Mouse (Mus musculus) hindbrain, embryonic 16.5 days (tissue): ENCODE measurements at regions not wholly inside any gene's neighbourhood (a gene's known extent, or its start where the extent isn't known, plus 50 kb on each side); places are given as distances from the start of the nearest gene placed in this dataset.

ENCODE experiments used
- ATAC-seq: fragments of 200-750 bp; cut with Nextera tagmentation; 2 replicates; pipeline ENCODE4 v1.8.0; 2017; ENCODE audit warnings: moderate TSS enrichment, moderate library complexity
- H3K27ac ChIP-seq: fragments of 300-500 bp; sonication (generic); 2 replicates; pipeline ENCODE4 v1.5.1; 2014; ENCODE audit warnings: low read depth, mild to moderate bottlenecking, control low read depth, low read length, moderate library complexity
- H3K27me3 ChIP-seq: fragments of 300-500 bp; sonication (generic); replicated peaks from 2 replicates; pipeline ENCODE4 v1.6.1; 2014; ENCODE audit warnings: low read length; ENCODE audit not compliant: control insufficient read depth, insufficient read depth
- H3K36me3 ChIP-seq: fragments of 300-500 bp; sonication (generic); 2 replicates; pipeline ENCODE4 v1.6.1; 2014; ENCODE audit warnings: mild to moderate bottlenecking, low read length, moderate library complexity, mixed read lengths; ENCODE audit not compliant: control insufficient read depth, insufficient read depth
- H3K4me1 ChIP-seq: fragments of 300-500 bp; sonication (generic); 2 replicates; pipeline ENCODE4 v1.6.1; 2014; ENCODE audit warnings: low read depth, low read length; ENCODE audit not compliant: control insufficient read depth, insufficient read depth
- H3K4me2 ChIP-seq: fragments of 300-500 bp; sonication (generic); 2 replicates; pipeline ENCODE4 v1.6.1; 2014; ENCODE audit warnings: mild to moderate bottlenecking, low read length, control low read depth, moderate library complexity
- H3K4me3 ChIP-seq: fragments of 300-500 bp; sonication (generic); 2 replicates; pipeline ENCODE4 v1.5.1; 2014; ENCODE audit warnings: mild to moderate bottlenecking, low read length, control low read depth, moderate library complexity
- H3K9ac ChIP-seq: fragments of 300-500 bp; sonication (generic); 2 replicates; pipeline ENCODE4 v1.6.1; 2014; ENCODE audit warnings: low read depth, mild to moderate bottlenecking, control low read depth, low read length, moderate library complexity
- H3K9me3 ChIP-seq: fragments of 300-500 bp; sonication (generic); 2 replicates; pipeline ENCODE4 v1.6.1; 2014; ENCODE audit warnings: mild to moderate bottlenecking, low read length, moderate library complexity; ENCODE audit not compliant: control insufficient read depth
- WGBS: fragments of 180-500 bp; shearing (Covaris S2); extraction: QIAGEN DNeasy Blood & Tissue Kit; methylation state at CpG from one replicate; pipeline ENCODE4 v1.1.7; 2014; 5-methylcytosine and 5-hydroxymethylcytosine counted together

DNA sequence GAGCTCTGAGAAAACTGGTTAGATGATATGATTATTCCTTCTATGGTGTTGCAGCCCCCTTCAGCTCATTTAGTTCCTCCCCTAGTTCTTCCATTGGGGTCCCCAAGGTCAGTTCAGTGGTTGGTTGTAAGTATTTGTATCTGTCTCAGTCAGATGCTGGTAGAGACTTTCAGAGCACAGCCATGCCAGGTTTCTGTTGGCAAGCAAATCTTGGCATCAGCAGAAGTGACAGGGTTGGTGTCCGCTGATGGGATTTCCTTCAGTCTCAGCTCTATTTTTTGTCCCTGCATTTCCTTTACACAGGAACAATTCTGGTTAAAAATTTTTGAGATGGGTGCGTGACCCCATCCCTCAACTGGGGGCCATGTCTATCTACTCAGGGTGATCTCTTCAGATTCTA is 55.3 kb upstream of the Spaca1 start:
- Histone ChIP-seq H3K4me2 (no peak overlapping the region), H3K4me1 (no peaks in the 10 kb centered on the region), H3K4me3 (no peak overlapping the region), H3K9me3 (peaks cover 6% of the 10 kb centered on the region), H3K36me3 (no peaks in the 10 kb centered on the region), H3K9ac (no peak overlapping the region), H3K27ac (no peak overlapping the region), H3K27me3 (no peaks in the 10 kb centered on the region)
- ATAC-seq: no peak
- WGBS: 98% methylated on average over 2 of the region's 2 CpGs

DNA sequence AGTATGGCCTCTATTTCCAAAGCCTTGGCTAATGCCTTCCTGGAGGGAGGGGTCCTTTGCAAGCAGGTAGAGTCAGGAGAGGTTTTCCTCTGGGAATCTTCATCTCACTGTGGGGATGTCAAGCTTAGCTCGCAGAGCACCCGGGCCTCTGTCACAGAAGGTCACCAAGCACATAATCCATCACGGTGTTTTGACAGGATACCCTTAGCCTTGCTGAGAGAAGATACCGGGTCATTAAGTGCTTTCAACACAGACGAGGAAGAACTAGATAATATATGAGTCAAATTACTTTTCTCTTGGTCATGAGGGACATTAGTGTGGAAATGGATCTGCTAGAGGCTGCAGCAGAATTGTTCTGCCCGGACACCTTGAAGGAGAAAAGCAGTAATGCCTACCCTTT is 64.3 kb upstream of the Spaca1 start:
- WGBS: 43% methylated on average over 6 of the region's 6 CpGs
- H3K27ac ChIP-seq: no peak overlapping the region
- H3K9ac ChIP-seq: no peak overlapping the region
- no peaks in the 10 kb centered on the region for H3K27me3 ChIP-seq
- no peak for ATAC-seq
- no peaks in the 10 kb centered on the region for H3K36me3 ChIP-seq
- no peaks in the 10 kb centered on the region for H3K9me3 ChIP-seq
- H3K4me3 ChIP-seq: no peak overlapping the region
- H3K4me2 ChIP-seq: no peak overlapping the region
- no peaks in the 10 kb centered on the region for H3K4me1 ChIP-seq

DNA sequence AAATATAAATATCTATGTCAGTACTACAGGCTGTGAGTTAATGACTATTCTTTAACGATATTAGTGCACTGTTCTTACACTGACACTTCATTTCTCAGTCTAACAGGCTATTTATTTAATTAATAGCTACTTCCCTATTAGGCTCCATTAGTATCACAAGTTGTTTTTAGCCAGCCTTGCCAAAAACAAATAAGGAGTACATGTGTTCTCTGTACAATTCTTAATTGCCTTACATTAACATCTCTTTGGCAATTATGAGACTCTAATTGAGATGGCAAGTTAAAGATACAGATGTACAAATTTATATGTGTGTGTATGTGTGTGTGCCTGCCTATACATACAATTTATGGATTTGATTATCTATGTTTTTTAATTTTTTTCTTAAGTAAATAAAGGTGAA is 67.1 kb upstream of the Spaca1 start:
- Histone ChIP-seq H3K27me3 (no peaks in the 10 kb centered on the region), H3K4me1 (no peaks in the 10 kb centered on the region), H3K9me3 (no peaks in the 10 kb centered on the region), H3K4me2 (no peak overlapping the region), H3K27ac (no peak overlapping the region), H3K4me3 (no peak overlapping the region), H3K36me3 (no peaks in the 10 kb centered on the region), H3K9ac (no peak overlapping the region)
- WGBS: 68% methylated on average over 1 of the region's 1 CpGs
- no peak for ATAC-seq

DNA sequence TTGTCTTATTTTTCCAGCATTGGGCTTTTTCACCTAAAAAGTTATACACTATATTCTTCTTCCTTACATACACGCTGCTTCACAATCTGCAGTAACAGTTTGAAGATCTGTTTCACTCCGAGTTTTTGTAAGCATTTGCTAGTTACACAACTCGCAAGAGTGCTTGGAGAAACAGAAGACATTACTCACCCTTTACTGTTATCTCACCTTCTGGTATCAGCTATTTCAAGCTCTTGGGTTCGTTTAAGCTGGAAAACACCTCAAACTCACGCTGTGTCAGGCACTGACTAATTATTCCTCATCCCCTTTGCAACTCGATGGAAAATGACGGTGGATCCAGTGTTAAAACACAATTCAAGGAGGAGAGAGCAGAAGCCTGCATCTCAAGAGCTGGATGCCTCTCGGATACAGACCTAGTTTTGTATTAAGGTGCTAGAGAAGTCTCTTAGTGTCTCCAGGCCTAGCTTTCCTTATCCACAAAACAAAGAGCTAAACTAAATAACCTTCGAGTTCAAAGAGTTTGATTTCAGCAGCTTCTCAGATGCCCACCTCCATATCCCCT is 73.0 kb upstream of the Spaca1 start:
- no peak overlapping the region for H3K9ac ChIP-seq
- 82% methylated on average over 9 of the region's 9 CpGs for WGBS
- H3K27ac ChIP-seq: no peak overlapping the region
- H3K36me3 ChIP-seq: no peaks in the 10 kb centered on the region
- H3K27me3 ChIP-seq: no peaks in the 10 kb centered on the region
- no peak overlapping the region for H3K4me3 ChIP-seq
- ATAC-seq: no peak
- no peaks in the 10 kb centered on the region for H3K9me3 ChIP-seq
- H3K4me2 ChIP-seq: no peak overlapping the region
- H3K4me1 ChIP-seq: no peaks in the 10 kb centered on the region

DNA sequence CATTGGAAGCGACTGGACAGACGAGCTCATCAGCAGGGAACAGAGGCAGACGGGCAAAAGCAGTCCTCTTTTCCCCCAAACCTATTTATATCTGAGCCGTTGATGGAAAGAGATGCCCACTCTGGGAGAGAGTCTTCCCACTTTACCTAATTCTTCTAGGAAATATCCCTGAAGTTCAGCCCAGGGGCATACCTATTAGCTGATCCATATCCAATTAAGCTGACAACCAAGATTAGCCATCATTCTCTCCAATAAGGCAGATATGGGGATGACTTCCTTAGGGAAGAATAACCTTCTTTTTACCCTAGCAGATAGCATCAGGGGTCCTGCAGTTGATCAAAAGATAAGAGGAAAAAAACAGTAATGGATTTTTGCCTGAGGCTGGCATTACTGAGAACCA is 78.2 kb upstream of the Spaca1 start:
- Histone ChIP-seq H3K36me3 (no peaks in the 10 kb centered on the region), H3K9me3 (no peaks in the 10 kb centered on the region), H3K4me2 (no peak overlapping the region), H3K4me3 (no peak overlapping the region), H3K4me1 (no peaks in the 10 kb centered on the region), H3K27me3 (no peaks in the 10 kb centered on the region), H3K27ac (no peak overlapping the region), H3K9ac (no peak overlapping the region)
- 69% methylated on average over 4 of the region's 4 CpGs for WGBS
- ATAC-seq: no peak

DNA sequence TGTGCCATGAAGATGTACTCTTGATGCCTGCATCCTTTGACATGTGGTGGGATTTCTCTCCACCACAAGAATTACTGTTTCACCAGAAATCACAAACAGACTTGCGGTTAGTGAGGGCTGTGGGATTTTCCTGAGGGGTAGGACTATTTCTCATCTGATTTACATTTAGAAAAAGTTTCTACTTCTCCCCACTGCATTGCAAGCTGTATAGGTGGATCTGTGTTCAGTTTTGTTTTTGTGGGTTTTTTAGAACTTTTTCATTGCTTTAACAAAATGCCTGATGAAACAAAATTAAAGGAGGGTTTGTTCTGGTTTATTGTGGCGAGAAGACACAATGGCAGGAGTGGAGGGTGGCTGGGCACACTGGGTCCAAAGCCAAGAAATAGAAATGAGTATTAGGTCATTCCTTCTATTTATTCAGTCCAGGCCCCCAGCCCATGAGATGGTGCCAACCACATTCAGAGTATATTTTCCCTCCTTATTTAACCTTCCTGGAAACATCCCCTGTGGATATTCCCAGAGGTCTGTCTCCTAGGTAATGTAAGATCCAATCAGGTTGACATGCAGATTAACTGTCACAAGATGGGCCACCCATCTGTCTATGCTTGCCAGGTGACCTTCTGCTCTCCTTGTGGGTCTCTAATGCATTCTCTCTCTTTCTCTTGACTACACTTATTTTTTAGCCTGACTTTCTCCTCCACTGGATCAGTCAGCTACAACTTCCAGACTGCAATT is 96.3 kb upstream of the Spaca1 start:
- Histone ChIP-seq H3K4me2 (no peak overlapping the region), H3K36me3 (no peaks in the 10 kb centered on the region), H3K4me1 (no peaks in the 10 kb centered on the region), H3K27me3 (no peaks in the 10 kb centered on the region), H3K4me3 (no peak overlapping the region), H3K9me3 (no peaks in the 10 kb centered on the region), H3K27ac (no peak overlapping the region), H3K9ac (no peak overlapping the region)
- peak; percentile 58; the same call in 1 of the 2 replicates for ATAC-seq
- 70% methylated on average over 2 of the region's 2 CpGs for WGBS

DNA sequence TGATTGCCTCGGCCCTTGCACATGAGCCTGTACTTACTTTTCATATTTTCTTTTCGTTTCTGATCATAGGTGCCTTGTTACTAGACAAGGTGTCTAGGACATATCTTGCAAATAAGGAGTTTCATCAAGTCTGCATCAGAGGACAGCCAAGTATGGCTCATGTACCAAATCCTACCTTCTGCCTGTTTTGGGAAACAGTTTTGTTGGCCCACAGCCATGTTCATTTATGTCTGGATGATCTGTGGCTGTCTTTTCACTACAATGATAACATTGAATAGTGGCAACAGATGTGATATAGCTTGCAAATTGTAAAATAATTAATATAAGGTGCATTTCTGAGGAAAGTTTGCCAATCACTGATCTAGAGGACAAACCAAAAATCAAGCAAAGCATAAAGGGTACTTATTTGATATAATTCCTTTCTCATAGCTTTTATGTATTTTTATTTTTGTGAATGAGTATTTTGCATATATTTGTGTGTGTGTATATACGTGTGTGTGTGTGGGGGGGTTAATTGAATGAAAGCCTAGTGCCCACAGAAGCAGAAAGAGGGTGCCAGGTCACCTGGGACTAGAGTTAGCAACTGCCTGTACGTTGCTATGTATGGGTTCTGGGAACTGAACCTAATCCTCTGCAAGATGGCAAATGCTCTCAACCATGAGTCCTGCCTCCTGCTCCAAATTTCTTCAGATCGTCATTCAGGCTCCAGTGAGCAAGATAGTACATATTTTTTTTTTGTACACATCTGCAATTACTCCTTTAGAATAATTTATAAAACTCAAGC is 99.2 kb upstream of the Spaca1 start:
- Histone ChIP-seq H3K4me1 (no peaks in the 10 kb centered on the region), H3K4me3 (no peak overlapping the region), H3K27me3 (no peaks in the 10 kb centered on the region), H3K9ac (no peak overlapping the region), H3K27ac (no peak overlapping the region), H3K4me2 (no peak overlapping the region), H3K36me3 (no peaks in the 10 kb centered on the region), H3K9me3 (no peaks in the 10 kb centered on the region)
- 73% methylated on average over 5 of the region's 5 CpGs for WGBS
- ATAC-seq: peak; percentile 60; the same call in 1 of the 2 replicates

DNA sequence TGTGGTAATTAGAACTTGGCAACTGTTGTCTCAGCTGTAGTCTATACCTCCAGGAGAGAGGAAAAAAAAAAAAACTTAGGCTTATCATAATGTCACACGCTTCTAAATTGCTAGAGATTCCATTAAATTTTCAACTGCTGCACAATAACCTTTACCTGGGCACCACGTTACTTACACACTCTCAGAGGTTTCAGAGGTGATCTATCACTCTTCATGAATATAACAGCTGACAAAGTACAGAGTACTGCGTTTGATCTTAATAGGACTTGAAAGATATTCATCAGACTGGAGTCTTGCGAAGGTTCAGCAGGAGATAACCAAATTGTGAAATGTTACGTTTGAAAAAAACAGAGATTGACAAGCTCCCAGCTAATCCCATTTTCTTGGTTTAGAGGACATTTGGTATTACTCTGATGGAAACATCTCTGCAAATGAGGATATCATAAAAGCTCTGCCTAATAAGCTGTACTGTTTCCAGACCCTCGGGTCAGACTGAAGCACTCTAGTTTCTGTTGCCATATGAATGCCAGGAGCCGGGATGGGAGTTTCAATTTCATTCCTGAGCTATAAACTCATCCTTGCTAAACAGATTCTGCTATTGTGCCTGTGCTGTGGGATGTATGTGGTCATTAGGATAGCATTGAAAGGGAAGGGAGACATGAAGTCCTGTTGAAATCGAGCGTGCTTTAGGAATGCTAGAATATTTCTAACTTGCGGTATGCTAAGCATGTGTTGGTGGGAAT is 101.8 kb upstream of the Spaca1 start:
- Histone ChIP-seq H3K36me3 (no peaks in the 10 kb centered on the region), H3K27ac (no peak overlapping the region), H3K4me2 (no peak overlapping the region), H3K27me3 (no peaks in the 10 kb centered on the region), H3K4me1 (no peaks in the 10 kb centered on the region), H3K9me3 (no peaks in the 10 kb centered on the region), H3K4me3 (no peak overlapping the region), H3K9ac (no peak overlapping the region)
- ATAC-seq: peak; percentile 34; the same call in 1 of the 2 replicates
- 55% methylated on average over 10 of the region's 10 CpGs for WGBS

DNA sequence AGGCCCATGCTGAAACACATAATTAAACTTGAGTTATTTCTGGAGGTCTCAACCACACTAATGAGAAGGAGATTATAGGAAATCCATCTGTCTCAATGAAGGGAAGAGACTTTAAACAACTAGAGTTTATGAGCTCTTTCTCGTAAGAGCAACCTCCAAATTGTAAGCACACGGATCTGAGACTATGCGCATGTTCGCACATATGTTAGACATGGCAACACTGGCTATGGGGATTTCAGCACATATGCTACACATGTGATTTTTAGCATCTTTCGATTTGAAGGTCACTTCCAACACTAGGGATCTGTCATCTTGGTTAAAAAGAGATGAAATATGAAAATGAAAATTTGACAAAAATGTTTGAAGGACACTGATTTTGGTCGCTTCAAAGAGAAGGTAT is 105.5 kb upstream of the Spaca1 start:
- ATAC-seq: no peak

More for the DNA sequence above, 105.5 kb upstream of the Spaca1 start:
- Histone ChIP-seq H3K4me1 (no peaks in the 10 kb centered on the region), H3K4me3 (no peak overlapping the region), H3K9ac (no peak overlapping the region), H3K4me2 (no peak overlapping the region), H3K27me3 (no peaks in the 10 kb centered on the region), H3K27ac (no peak overlapping the region), H3K36me3 (no peaks in the 10 kb centered on the region), H3K9me3 (no peaks in the 10 kb centered on the region)
- WGBS: 83% methylated on average over 6 of the region's 6 CpGs
